Mouse (Mus musculus) MEL (cell line): ENCODE results near the gene Sv2c. TPM values are rescaled to one million over a fixed set of nuclear protein-coding genes. Genes with fewer than 3 reads are reported as not detected.

Experiments used
- DNase-seq: peaks from one replicate; pipeline ENCODE4 v3.0.0; 2011; ENCODE audit warnings: low read depth, low spot score
- H3K27ac ChIP-seq: 2 replicates; pipeline ENCODE4 v1.5.1; 2012; ENCODE audit warnings: low read depth, mild to moderate bottlenecking, control low read depth, low read length, moderate library complexity; ENCODE audit not compliant: control insufficient read depth
- H3K27me3 ChIP-seq, 2 experiments: fragments of 150-350 bp in 1 of 2; sonication (generic) in 1 of 2; 2 replicates each; pipeline ENCODE4 v1.6.1; 2012; ENCODE audit warnings: low read length in 2 of 2, mild to moderate bottlenecking in 2 of 2, improper control_type of control experiment in 1 of 2, moderate library complexity in 1 of 2; ENCODE audit not compliant: insufficient read depth in 2 of 2, control insufficient read depth in 1 of 2
- H3K36me3 ChIP-seq, 2 experiments: 2 replicates each; pipeline ENCODE4 v1.6.1; 2012 to 2014; ENCODE audit warnings: low read length in 2 of 2, improper control_type of control experiment in 1 of 2, inconsistent platforms in 1 of 2, mild to moderate bottlenecking in 1 of 2; ENCODE audit not compliant: insufficient read depth in 2 of 2, control insufficient read depth in 1 of 2
- H3K4me1 ChIP-seq, 2 experiments: fragments of 150-350 bp in 1 of 2; sonication (generic) in 1 of 2; 2 replicates each; pipeline ENCODE4 v1.6.1; 2012; ENCODE audit warnings: low read length in 2 of 2, improper control_type of control experiment in 1 of 2, mild to moderate bottlenecking in 1 of 2; ENCODE audit not compliant: insufficient read depth in 2 of 2, control insufficient read depth in 1 of 2
- H3K4me3 ChIP-seq, 2 experiments: fragments of 150-350 bp in 1 of 2; sonication (generic) in 1 of 2; 2 replicates each; pipeline ENCODE4 v1.5.1; 2012; ENCODE audit warnings: low read depth in 2 of 2, low read length in 2 of 2, mild to moderate bottlenecking in 2 of 2, moderate library complexity in 2 of 2, control low read depth in 1 of 2, improper control_type of control experiment in 1 of 2; ENCODE audit not compliant: control insufficient read depth in 1 of 2, insufficient read depth in 1 of 2
- H3K79me2 ChIP-seq: 2 replicates; pipeline ENCODE4 v1.6.1; 2012; ENCODE audit warnings: mild to moderate bottlenecking, low read length, moderate library complexity; ENCODE audit not compliant: control insufficient read depth, poor library complexity, insufficient read depth
- H3K9ac ChIP-seq: 2 replicates; pipeline ENCODE4 v1.6.1; 2012; ENCODE audit warnings: low read depth, mild to moderate bottlenecking, control low read depth, low read length, moderate library complexity; ENCODE audit not compliant: control insufficient read depth, poor library complexity, severe bottlenecking
- H3K9me3 ChIP-seq: fragments of 150-350 bp; sonication (generic); replicated peaks from 2 replicates; pipeline ENCODE4 v1.6.1; 2012; ENCODE audit warnings: mild to moderate bottlenecking, low read length, improper control_type of control experiment, moderate library complexity; ENCODE audit not compliant: insufficient read depth
- CHD2 ChIP-seq: IDR thresholded peaks from 2 replicates; pipeline ENCODE4 v1.6.1; 2011; ENCODE audit warnings: low read length, improper control_type of control experiment
- CTCF ChIP-seq, 3 experiments: IDR thresholded peaks in 2 of 3; conservative IDR thresholded peaks in 1 of 3; 2 replicates each; pipeline ENCODE4 v1.5.1; 2011 to 2012; ENCODE audit warnings: low read length in 3 of 3, low read depth in 2 of 3, mild to moderate bottlenecking in 2 of 3, improper control_type of control experiment in 1 of 3, inconsistent platforms in 1 of 3, mixed read lengths in 1 of 3, moderate library complexity in 1 of 3; ENCODE audit not compliant: control insufficient read depth in 1 of 3, insufficient read depth in 1 of 3, poor library complexity in 1 of 3, severe bottlenecking in 1 of 3
- E2F4 ChIP-seq: IDR thresholded peaks from 2 replicates; pipeline ENCODE4 v1.6.1; 2011; ENCODE audit warnings: low read depth, low read length, improper control_type of control experiment, borderline replicate concordance
- EP300 ChIP-seq, 2 experiments: IDR thresholded peaks; 2 replicates each; pipeline ENCODE4 v1.6.1; 2011; ENCODE audit warnings: improper control_type of control experiment in 2 of 2, low read length in 2 of 2, low read depth in 1 of 2, mild to moderate bottlenecking in 1 of 2
- ETS1 ChIP-seq: IDR thresholded peaks from 2 replicates; pipeline ENCODE4 v1.6.1; 2012; ENCODE audit warnings: low read depth, mild to moderate bottlenecking, inconsistent platforms, low read length, improper control_type of control experiment, moderate library complexity
- GABPA ChIP-seq: IDR thresholded peaks from 2 replicates; pipeline ENCODE4 v1.6.1; 2012; ENCODE audit warnings: low read depth, mild to moderate bottlenecking, inconsistent platforms, low read length, improper control_type of control experiment, moderate library complexity
- GATA1 ChIP-seq: IDR thresholded peaks from 2 replicates; pipeline ENCODE4 v1.6.1; 2011; ENCODE audit warnings: low read depth, low read length, improper control_type of control experiment
- HCFC1 ChIP-seq: IDR thresholded peaks from 2 replicates; pipeline ENCODE4 v1.6.1; 2012; ENCODE audit warnings: low read depth, mild to moderate bottlenecking, inconsistent platforms, low read length, improper control_type of control experiment, moderate library complexity
- KAT2A ChIP-seq: conservative IDR thresholded peaks from 2 replicates; pipeline ENCODE4 v1.6.1; 2012; ENCODE audit warnings: low read depth, low read length, improper control_type of control experiment, inconsistent platforms
- MXI1 ChIP-seq: IDR thresholded peaks from 2 replicates; pipeline ENCODE4 v1.6.1; 2011; ENCODE audit warnings: mild to moderate bottlenecking, low read depth, low read length, improper control_type of control experiment
- MYB ChIP-seq: IDR thresholded peaks from 2 replicates; pipeline ENCODE4 v1.6.1; 2011; ENCODE audit warnings: mild to moderate bottlenecking, low read depth, low read length, improper control_type of control experiment
- NRF1 ChIP-seq: IDR thresholded peaks from 2 replicates; pipeline ENCODE4 v1.6.1; 2014; ENCODE audit warnings: low read depth, mild to moderate bottlenecking, inconsistent platforms, low read length, improper control_type of control experiment, moderate library complexity; ENCODE audit not compliant: poor library complexity, insufficient read depth, severe bottlenecking
- POLR2A ChIP-seq, 2 experiments: IDR thresholded peaks; 2 replicates each; pipeline ENCODE4 v1.6.1; 2011 to 2012; ENCODE audit warnings: low read length in 2 of 2, mild to moderate bottlenecking in 2 of 2, control low read depth in 1 of 2, improper control_type of control experiment in 1 of 2, low read depth in 1 of 2, moderate library complexity in 1 of 2; ENCODE audit not compliant: control insufficient read depth in 1 of 2, insufficient read depth in 1 of 2, poor library complexity in 1 of 2
- RAD21 ChIP-seq: IDR thresholded peaks from 2 replicates; pipeline ENCODE4 v1.6.1; 2011; ENCODE audit warnings: mild to moderate bottlenecking, low read depth, low read length, improper control_type of control experiment
- RCOR1 ChIP-seq: IDR thresholded peaks from 2 replicates; pipeline ENCODE4 v1.6.1; 2012; ENCODE audit warnings: low read depth, mild to moderate bottlenecking, inconsistent platforms, low read length, improper control_type of control experiment
- SMC3 ChIP-seq: IDR thresholded peaks from 2 replicates; pipeline ENCODE4 v1.6.1; 2011; ENCODE audit warnings: low read depth, low read length, improper control_type of control experiment
- TAL1 ChIP-seq: IDR thresholded peaks from 2 replicates; pipeline ENCODE4 v1.6.1; 2012; ENCODE audit warnings: mild to moderate bottlenecking, inconsistent platforms, low read length, moderate library complexity, mixed read lengths
- TBP ChIP-seq: IDR thresholded peaks from 2 replicates; pipeline ENCODE4 v1.8.0; 2011; ENCODE audit warnings: low read depth, low read length, improper control_type of control experiment
- UBTF ChIP-seq: IDR thresholded peaks from 2 replicates; pipeline ENCODE4 v1.6.1; 2012; ENCODE audit warnings: low read depth, mild to moderate bottlenecking, inconsistent platforms, low read length, improper control_type of control experiment, moderate library complexity, borderline replicate concordance; ENCODE audit not compliant: insufficient read depth
- USF1 ChIP-seq: IDR thresholded peaks from 2 replicates; pipeline ENCODE4 v1.6.1; 2014; ENCODE audit warnings: low read depth, mild to moderate bottlenecking, inconsistent platforms, low read length, improper control_type of control experiment, moderate library complexity
- ZC3H11A ChIP-seq: IDR thresholded peaks from 2 replicates; pipeline ENCODE4 v1.6.1; 2012; ENCODE audit warnings: low read depth, mild to moderate bottlenecking, inconsistent platforms, low read length, improper control_type of control experiment
- polyA plus RNA-seq, 2 experiments: library from polyadenylated mRNA; stranded (reverse) in 1 of 2; unstranded in 1 of 2; fragments of >175 nt in 1 of 2; fragments of >200 nt in 1 of 2; gene quantifications; 2 replicates each; pipeline versions ENCODE4 v1.2.1 to v1.2.4; 2012; ENCODE audit warnings: low replicate concordance in 2 of 2, low read depth in 1 of 2; ENCODE audit not compliant: insufficient read length in 2 of 2, insufficient read depth in 1 of 2, missing spikeins in 1 of 2
- total RNA-seq: library from RNA; depleted of rRNA; stranded (reverse); fragments of 300-350 nt; gene quantifications from 2 replicates; pipeline ENCODE4 v1.2.3, GENCODE M21; 2012

Sv2c gene
- total and polyA plus RNA-seq, 3 experiments = 0.01 TPM; not detected in 2

DNA sequence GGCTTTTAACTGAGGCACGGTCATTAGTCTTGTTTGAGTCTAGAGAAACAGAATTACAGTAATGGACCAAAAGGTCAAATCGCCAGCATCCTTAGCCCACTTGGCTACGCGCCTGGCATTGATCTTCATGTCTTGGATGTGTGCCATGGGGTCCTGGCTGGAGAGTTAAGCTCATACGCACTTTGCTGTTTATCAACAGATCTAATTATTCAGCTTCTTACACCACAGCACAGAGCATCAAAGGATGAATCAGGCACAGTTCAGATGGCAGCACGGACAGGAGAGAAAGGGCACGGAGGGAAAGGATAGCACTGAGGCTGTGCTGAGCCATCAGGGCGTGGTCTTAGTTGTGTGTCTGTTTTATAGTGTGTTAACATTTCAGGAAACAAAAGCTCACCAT lies 58.8 kb downstream of the Sv2c start:
- H3K4me3 ChIP-seq = no peak overlapping the region
- no peak overlapping the region for H3K27ac ChIP-seq
- TF ChIP-seq MYB (no peak), GATA1 (no peak), TBP (no peak), NRF1 (no peak), E2F4 (no peak), HCFC1 (no peak), USF1 (no peak), POLR2A (IDR thresholded peaks at IDR 0.05; ENCODE audit: control insufficient read depth in 1 of 2, insufficient read depth in 1 of 2, low read depth in 1 of 2, low read length in 2 of 2, poor library complexity in 1 of 2) (no peak), MXI1 (no peak), ETS1 (no peak), GABPA (no peak), RCOR1 (no peak), CTCF (IDR thresholded peaks at IDR 0.05 in 2 of 3, conservative IDR thresholded peaks at IDR 0.05 in 1 of 3; ENCODE audit: control insufficient read depth in 1 of 3, insufficient read depth in 1 of 3, low read depth in 2 of 3, low read length in 3 of 3, poor library complexity in 1 of 3, severe bottlenecking in 1 of 3) (no peak), TAL1 (no peak)
- DNase-seq = no peak
- H3K9me3 ChIP-seq = no peaks in the 10 kb centered on the region
- H3K36me3 ChIP-seq = no peaks in the 10 kb centered on the region
- no peaks in the 10 kb centered on the region for H3K79me2 ChIP-seq
- H3K9ac ChIP-seq = no peak overlapping the region
- no peaks in the 10 kb centered on the region; a peak in 1 of 4 replicates for H3K27me3 ChIP-seq
- H3K4me1 ChIP-seq = no peaks in the 10 kb centered on the region

DNA sequence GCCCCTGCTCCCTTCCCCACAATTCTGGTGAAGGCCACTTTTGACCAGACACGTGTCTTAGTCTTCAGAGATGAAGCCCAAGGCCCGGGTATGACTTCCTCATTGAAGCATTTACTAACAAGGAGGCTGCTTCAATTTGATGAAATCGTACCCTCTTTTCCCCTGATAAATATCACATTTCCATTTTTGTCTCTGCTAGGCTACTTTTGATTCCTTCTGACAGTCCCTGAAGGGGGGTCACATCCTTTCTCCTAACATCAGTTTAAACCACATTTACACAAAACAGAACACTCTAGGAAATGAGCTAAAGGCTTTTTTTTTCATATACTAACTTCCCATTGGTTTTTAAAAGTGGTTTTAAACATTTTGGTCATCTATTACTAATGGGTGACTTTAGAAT lies 79.6 kb downstream of the Sv2c start:
- H3K27ac ChIP-seq = no peak overlapping the region
- H3K36me3 ChIP-seq = no peaks in the 10 kb centered on the region
- H3K9ac ChIP-seq = no peak overlapping the region
- no peaks in the 10 kb centered on the region for H3K79me2 ChIP-seq
- no peaks in the 10 kb centered on the region for H3K9me3 ChIP-seq
- no peak for TF ChIP-seq CTCF (IDR thresholded peaks at IDR 0.05 in 2 of 3, conservative IDR thresholded peaks at IDR 0.05 in 1 of 3; ENCODE audit: control insufficient read depth in 1 of 3, insufficient read depth in 1 of 3, low read depth in 2 of 3, low read length in 3 of 3, poor library complexity in 1 of 3, severe bottlenecking in 1 of 3)
- no peak for TF ChIP-seq NRF1
- TF ChIP-seq RAD21 = no peak
- no peak for TF ChIP-seq USF1
- TF ChIP-seq, all 39 proteins: peak for 0
- no peaks in the 10 kb centered on the region for H3K4me1 ChIP-seq
- DNase-seq = no peak
- no peak overlapping the region for H3K4me3 ChIP-seq
- no peaks in the 10 kb centered on the region for H3K27me3 ChIP-seq

DNA sequence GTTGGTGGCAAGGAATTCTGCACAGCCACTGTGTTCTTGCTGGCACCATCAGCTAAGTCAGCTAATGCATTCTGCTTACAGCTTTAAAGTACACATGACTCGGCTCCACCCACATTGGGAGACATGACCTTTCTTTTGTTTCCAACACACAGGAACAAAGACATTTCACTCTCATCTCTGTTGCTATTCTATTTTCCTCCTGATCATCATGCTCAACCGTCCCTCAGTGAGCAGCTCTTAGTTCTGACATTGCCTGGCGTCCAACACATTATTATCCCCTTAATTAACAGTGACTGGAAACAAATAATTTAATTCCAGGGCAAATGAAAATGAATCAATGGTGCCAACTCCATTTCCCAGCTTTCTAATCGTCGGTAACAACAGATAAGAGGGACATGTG lies 87.0 kb downstream of the Sv2c start:
- no peaks in the 10 kb centered on the region for H3K36me3 ChIP-seq
- H3K4me1 ChIP-seq = no peaks in the 10 kb centered on the region
- no peak for DNase-seq
- H3K4me3 ChIP-seq = no peak overlapping the region
- no peaks in the 10 kb centered on the region for H3K9me3 ChIP-seq
- H3K27ac ChIP-seq = no peak overlapping the region
- H3K79me2 ChIP-seq = no peaks in the 10 kb centered on the region
- H3K27me3 ChIP-seq = no peaks in the 10 kb centered on the region
- TF ChIP-seq GABPA = no peak
- TF ChIP-seq EP300 (IDR thresholded peaks at IDR 0.05; ENCODE audit: low read depth in 1 of 2, low read length in 2 of 2) = no peak
- TF ChIP-seq UBTF = no peak
- no peak for TF ChIP-seq KAT2A
- no peak for TF ChIP-seq ZC3H11A
- no peak for TF ChIP-seq HCFC1
- no peak for TF ChIP-seq E2F4
- TF ChIP-seq CHD2 = no peak
- TF ChIP-seq SMC3 = no peak
- H3K9ac ChIP-seq = no peak overlapping the region
